Mouse (Mus musculus) small intestine, adult 2 months (tissue): ENCODE measurements around the gene Slc5a11.

Experiments
- CTCF ChIP-seq: fragments of 200-500 bp; IDR thresholded peaks from 2 replicates; pipeline ENCODE4 v1.5.1; 2012; ENCODE audit warnings: low read depth, mild to moderate bottlenecking, control low read depth, inconsistent platforms, low read length, moderate library complexity, mixed read lengths; ENCODE audit not compliant: insufficient replicate concordance, insufficient read length; ENCODE audit errors: extremely low read depth
- POLR2A ChIP-seq: fragments of 200-500 bp; IDR thresholded peaks from 2 replicates; pipeline ENCODE4 v1.6.1; 2012; ENCODE audit warnings: low read depth, mild to moderate bottlenecking, control low read depth, inconsistent platforms, low read length, moderate library complexity

DNA sequence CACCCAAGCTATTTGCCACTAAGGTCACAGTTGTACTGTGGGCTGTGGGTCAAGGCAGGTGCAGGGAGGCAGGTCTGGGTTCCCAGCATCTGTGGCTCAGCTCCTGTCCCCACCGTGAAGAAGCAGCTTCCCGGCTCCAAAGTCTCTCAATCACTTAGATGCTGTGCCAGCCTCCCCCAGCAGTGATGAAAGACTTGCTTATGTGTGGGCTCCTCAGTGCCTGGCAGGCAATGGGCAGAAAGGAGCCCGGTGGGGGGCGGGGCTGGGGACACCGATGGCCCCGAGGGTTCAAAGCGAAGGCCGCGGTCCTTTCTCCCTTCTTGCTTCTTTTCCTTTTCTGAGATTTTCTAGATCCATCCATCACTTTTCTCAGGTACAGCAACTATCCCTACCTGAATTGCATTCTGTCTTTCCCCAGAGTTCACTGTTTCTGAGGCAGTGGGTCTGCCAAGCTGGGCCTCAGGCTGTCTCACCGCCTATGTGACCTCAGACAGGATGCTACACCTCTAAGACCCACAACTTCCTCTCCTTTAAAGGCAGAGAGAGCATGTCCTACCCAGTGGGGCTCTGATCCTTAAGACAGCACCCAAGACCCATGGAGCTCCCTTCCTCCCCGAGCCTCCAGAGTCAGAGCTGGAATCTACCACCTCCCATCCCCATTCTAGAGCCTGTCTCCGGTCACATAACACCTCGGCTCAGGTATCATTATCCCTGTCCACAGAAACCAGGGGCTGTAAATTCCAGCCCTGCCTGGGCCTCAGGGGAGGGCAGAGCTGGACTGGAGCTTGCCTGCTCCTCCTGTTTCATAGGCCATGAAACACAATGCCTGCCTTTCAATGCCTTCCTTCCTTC lies 5.4 kb downstream of the Slc5a11 start:
- TF ChIP-seq POLR2A (no peak), CTCF (no peak)
